Mouse (Mus musculus) liver, postnatal 0 days (tissue): Measurements from ENCODE around the gene Hist1h3d.

ENCODE experiments used
- CTCF ChIP-seq: sonication (generic); IDR thresholded peaks from 2 replicates; pipeline ENCODE4 v1.5.1; 2016; ENCODE audit warnings: antibody characterized with exemption, low read depth
- EP300 ChIP-seq: IDR thresholded peaks from 2 replicates; pipeline ENCODE4 v1.6.1; 2016; ENCODE audit warnings: antibody characterized with exemption, low read depth, mild to moderate bottlenecking

DNA sequence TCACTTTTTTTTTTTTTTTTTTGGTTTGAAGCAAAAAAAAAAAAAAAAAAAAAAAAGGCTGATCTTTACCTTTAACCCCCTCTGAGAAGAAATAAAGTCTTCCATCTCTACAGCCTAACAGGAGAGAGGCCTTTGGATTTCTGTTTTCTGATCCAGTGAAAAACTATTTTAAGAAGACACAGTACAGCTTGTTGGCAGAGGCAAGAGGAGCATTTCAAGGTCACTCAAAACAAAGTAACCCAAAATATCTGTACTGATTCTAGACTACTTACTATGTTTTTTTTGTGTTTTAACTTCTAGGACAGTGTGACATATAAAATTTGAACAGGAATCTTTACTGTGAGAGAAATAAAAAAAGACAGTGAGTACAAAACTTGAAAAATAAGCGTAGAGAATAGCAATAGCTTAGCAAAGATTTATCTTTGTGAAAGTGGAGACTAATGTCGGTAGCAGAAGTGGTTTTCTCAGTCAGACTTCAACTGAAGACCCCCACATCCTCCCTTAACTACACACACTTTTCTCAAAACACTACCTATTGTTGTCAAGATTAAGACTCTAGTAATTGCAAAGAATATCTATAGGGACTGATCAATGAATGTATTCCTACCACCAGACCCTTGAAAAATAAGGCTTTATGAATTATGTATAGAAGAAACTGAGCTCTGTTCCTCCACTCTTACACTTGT, 45.9 kb upstream of the Hist1h3d start:
- TF ChIP-seq CTCF: no peak
- TF ChIP-seq EP300: no peak
